Mouse (Mus musculus): ENCODE results near the gene Dynlrb2. TPM values are rescaled to one million over a fixed set of nuclear protein-coding genes. Genes with fewer than 3 reads are reported as not detected.

Dynlrb2 gene
- polyA plus RNA-seq, 1 experiment: 12.9 TPM

DNA sequence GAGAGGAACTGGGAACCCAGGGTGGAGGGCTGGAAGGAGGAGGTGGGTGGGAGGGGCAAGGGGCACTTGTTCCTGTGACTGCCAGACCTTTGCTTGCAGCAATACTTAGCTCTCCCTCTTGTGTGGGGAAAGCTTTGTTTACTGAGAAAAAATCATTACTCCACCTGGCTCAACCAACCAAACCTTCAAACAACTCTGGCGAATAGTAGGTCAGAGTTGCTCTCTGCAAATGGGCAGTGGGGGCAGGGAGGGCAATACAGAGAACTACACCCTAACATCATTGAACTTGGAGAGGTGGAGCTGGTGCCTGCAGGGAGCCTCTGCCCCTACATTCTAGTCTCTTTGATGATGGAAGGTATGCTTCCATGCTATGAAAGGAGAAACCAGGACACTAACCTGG, 35.4 kb downstream of the Dynlrb2 start:
- DNase-seq (ENCODE audit: low read depth): no peak
- TF ChIP-seq CTCF (IDR thresholded peaks at IDR 0.05; ENCODE audit: borderline replicate concordance, extremely low read depth, insufficient read depth, insufficient read length) (no peak), POLR2A (IDR thresholded peaks at IDR 0.05; ENCODE audit: borderline replicate concordance, extremely low read depth, insufficient read depth, insufficient read length, poor library complexity, severe bottlenecking) (no peak)

DNA sequence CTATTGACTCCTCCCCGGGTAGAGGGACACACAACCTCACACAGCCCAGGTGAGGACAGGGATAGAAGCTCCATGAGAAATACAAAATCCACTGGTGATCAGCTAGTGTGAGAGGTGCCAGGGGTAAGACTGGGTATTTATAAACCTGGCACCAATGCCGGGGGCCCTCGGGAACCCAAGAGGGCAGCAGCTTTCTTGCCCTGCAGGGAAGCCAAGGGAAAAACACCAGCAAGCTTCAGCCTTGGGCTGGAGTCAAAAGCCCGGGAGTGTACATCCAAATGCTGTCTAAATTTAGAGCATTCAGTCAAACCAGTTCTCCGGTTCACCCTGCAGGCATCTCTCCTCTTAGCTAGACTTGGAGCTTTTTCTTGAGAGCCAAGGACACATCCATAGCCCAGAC, 38.1 kb downstream of the Dynlrb2 start:
- no peak for DNase-seq (ENCODE audit: low read depth)
- no peak for TF ChIP-seq POLR2A (IDR thresholded peaks at IDR 0.05; ENCODE audit: borderline replicate concordance, extremely low read depth, insufficient read depth, insufficient read length, poor library complexity, severe bottlenecking)
- no peak for TF ChIP-seq CTCF (IDR thresholded peaks at IDR 0.05; ENCODE audit: borderline replicate concordance, extremely low read depth, insufficient read depth, insufficient read length)

DNA sequence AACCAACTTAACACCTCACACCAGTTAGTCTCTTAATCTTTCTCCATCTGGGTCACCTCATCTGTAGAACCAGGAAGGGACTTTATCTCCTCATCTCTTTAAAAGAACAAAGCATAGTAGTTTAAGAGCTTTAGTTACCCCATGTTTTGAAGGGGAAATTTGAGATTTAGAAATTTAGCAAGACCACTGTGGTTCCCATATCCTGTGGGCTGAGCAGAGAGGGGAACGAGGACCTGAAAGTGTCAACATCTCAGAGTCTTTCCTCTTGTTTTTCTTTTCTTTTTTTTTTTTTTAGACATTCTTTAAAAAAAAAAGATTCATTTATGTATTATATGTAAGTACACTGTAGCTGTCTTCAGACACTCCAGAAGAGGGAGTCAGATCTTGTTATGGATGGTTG, 38.6 kb downstream of the Dynlrb2 start:
- TF ChIP-seq CTCF (IDR thresholded peaks at IDR 0.05; ENCODE audit: borderline replicate concordance, extremely low read depth, insufficient read depth, insufficient read length) (no peak), POLR2A (IDR thresholded peaks at IDR 0.05; ENCODE audit: borderline replicate concordance, extremely low read depth, insufficient read depth, insufficient read length, poor library complexity, severe bottlenecking) (no peak)
- no peak for DNase-seq (ENCODE audit: low read depth)

DNA sequence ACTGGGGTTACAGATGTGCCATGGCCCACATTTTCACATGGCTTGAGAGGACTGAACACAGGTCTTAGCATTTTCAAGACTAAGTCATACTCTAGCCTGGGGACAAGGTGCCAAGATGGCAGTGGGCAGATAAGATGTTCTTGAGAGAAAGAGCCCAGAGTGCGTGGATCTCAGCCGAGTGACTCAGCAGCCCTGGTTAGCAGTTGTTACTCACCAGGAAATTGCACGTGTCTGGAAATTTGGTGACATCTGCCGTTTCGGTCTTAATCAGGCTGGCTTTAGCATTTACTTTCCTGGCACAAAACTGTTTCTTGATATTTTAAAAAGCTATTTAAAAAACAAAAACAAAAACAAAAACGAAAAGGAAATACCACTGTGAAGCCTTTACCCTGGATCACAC, 47.5 kb downstream of the Dynlrb2 start:
- TF ChIP-seq POLR2A (IDR thresholded peaks at IDR 0.05; ENCODE audit: borderline replicate concordance, extremely low read depth, insufficient read depth, insufficient read length, poor library complexity, severe bottlenecking) (no peak), CTCF (IDR thresholded peaks at IDR 0.05; ENCODE audit: borderline replicate concordance, extremely low read depth, insufficient read depth, insufficient read length) (no peak)
- no peak for DNase-seq (ENCODE audit: low read depth)

DNA sequence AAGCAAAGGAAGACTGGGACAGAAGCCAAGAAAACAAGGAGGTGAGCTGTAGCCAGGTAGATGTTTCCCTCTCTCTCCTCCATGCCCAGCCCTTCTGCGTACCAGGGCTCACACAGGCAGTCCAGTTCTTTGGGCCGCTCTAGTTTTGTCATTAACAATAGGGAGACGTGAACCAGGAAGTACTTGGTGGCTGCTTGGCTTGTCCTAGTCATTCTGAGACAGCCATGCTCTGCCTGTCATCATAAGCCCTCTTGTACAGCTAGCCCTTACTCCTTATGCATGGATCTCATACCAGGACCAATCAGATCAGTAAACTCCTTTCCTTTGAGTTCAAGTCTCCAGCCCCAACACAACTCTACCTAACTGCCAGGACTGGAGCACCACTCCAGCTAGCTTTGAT, 48.0 kb downstream of the Dynlrb2 start:
- DNase-seq (ENCODE audit: low read depth): no peak
- TF ChIP-seq CTCF (IDR thresholded peaks at IDR 0.05; ENCODE audit: borderline replicate concordance, extremely low read depth, insufficient read depth, insufficient read length) (no peak), POLR2A (IDR thresholded peaks at IDR 0.05; ENCODE audit: borderline replicate concordance, extremely low read depth, insufficient read depth, insufficient read length, poor library complexity, severe bottlenecking) (no peak)

Other genes starting within 250 kb of the Dynlrb2 start
- gene Cdyl2, start 228.0 kb downstream of the Dynlrb2 start, polyA plus RNA-seq (2012; rRNA removed): 1.8 and 3.2 TPM in 2 replicates